Mouse (Mus musculus): ENCODE results near the gene Scfd2. TPM values are rescaled to one million over a fixed set of nuclear protein-coding genes. Genes with fewer than 3 reads are reported as not detected.

Scfd2 gene
- polyA plus RNA-seq, 1 experiment from 2014 or later = 14.4 TPM

- ATAC-seq (ENCODE audit: insufficient number of reproducible peaks, insufficient read depth, low FRiP score, low read depth) = no peak
- H3K27me3 ChIP-seq (ENCODE audit: control insufficient read depth, insufficient read depth, low read length) = no peaks in the 10 kb centered on the region
- H3K4me3 ChIP-seq (ENCODE audit: control insufficient read depth in 1 of 2, insufficient read depth in 1 of 2, low read depth in 1 of 2, low read length in 2 of 2) = no peak overlapping the region
- WGBS = 37% methylated on average over 4 of the region's 4 CpGs
- no peaks in the 10 kb centered on the region for H3K9me3 ChIP-seq (ENCODE audit: control insufficient read depth, low read length)
- H3K36me3 ChIP-seq (ENCODE audit: control insufficient read depth, insufficient read depth, low read length) = no peaks in the 10 kb centered on the region
- H3K9ac ChIP-seq (ENCODE audit: low read length) = no peak overlapping the region
- H3K27ac ChIP-seq (replicated peaks in 1 of 2; ENCODE audit: control insufficient read depth in 1 of 2, insufficient read depth in 1 of 2, low read depth in 2 of 2, low read length in 2 of 2) = no peak overlapping the region
- H3K4me1 ChIP-seq (ENCODE audit: control insufficient read depth in 2 of 2, insufficient read depth in 2 of 2, low read length in 2 of 2) = peaks cover 12 to 24% of the 10 kb centered on the region in 2 experiments
- no peak overlapping the region for H3K4me2 ChIP-seq (ENCODE audit: low read length)
These were observed 245.3 kb downstream of the Scfd2 start for GRCm38 (mm10) chr5:74286301-74286700.

GRCm38 (mm10) chr5:74285764-74286163 lies 245.8 kb downstream of the Scfd2 start:
- Histone ChIP-seq H3K27me3 (ENCODE audit: control insufficient read depth, insufficient read depth, low read length) (no peaks in the 10 kb centered on the region), H3K4me3 (ENCODE audit: control insufficient read depth in 1 of 2, insufficient read depth in 1 of 2, low read depth in 1 of 2, low read length in 2 of 2) (no peak overlapping the region), H3K9me3 (ENCODE audit: control insufficient read depth, low read length) (no peaks in the 10 kb centered on the region), H3K27ac (replicated peaks in 1 of 2; ENCODE audit: control insufficient read depth in 1 of 2, insufficient read depth in 1 of 2, low read depth in 2 of 2, low read length in 2 of 2) (peak overlapping the region in 1 of 2 experiments; percentile 46; a peak in 3 of 4 replicates), H3K4me2 (ENCODE audit: low read length) (no peak overlapping the region), H3K4me1 (ENCODE audit: control insufficient read depth in 2 of 2, insufficient read depth in 2 of 2, low read length in 2 of 2) (peaks cover 13 to 25% of the 10 kb centered on the region in 2 experiments), H3K36me3 (ENCODE audit: control insufficient read depth, insufficient read depth, low read length) (no peaks in the 10 kb centered on the region), H3K9ac (ENCODE audit: low read length) (no peak overlapping the region)
- no peak; the same call in 1 of the 2 replicates for ATAC-seq (ENCODE audit: insufficient number of reproducible peaks, insufficient read depth, low FRiP score, low read depth)
- WGBS = 39% methylated on average over 7 of the region's 7 CpGs

DNA sequence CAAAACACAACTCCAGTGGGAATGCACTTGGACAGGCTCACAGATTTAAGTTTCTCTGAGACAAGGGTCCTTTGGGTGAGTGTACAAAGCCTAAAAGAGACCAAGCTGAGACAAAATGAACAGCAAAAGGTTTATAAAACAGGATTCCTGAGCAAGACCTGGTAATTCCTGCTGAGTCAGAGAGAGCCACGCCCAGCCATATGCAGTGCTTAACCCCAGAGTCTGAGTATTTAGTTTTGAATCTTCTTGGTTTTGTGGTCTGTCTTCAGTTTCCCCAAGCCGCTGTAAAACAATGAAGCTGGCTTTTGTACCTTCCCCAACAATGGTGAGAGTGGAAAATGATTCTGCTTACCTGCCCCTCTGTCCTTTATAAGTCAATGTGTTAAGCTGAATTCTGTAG lies 246.3 kb downstream of the Scfd2 start:
- no peak overlapping the region for H3K4me2 ChIP-seq (ENCODE audit: low read length)
- H3K4me3 ChIP-seq (ENCODE audit: control insufficient read depth in 1 of 2, insufficient read depth in 1 of 2, low read depth in 1 of 2, low read length in 2 of 2) = no peak overlapping the region
- H3K27me3 ChIP-seq (ENCODE audit: control insufficient read depth, insufficient read depth, low read length) = no peaks in the 10 kb centered on the region
- 86% methylated on average over 2 of the region's 2 CpGs for WGBS
- peaks cover 13 to 25% of the 10 kb centered on the region in 2 experiments for H3K4me1 ChIP-seq (ENCODE audit: control insufficient read depth in 2 of 2, insufficient read depth in 2 of 2, low read length in 2 of 2)
- 0 out of 4 replicates have a peak overlapping the region, but pooled peaks of 1 of the 2 experiments have one; percentile 8 for H3K27ac ChIP-seq (replicated peaks in 1 of 2; ENCODE audit: control insufficient read depth in 1 of 2, insufficient read depth in 1 of 2, low read depth in 2 of 2, low read length in 2 of 2)
- no peak for ATAC-seq (ENCODE audit: insufficient number of reproducible peaks, insufficient read depth, low FRiP score, low read depth)
- H3K36me3 ChIP-seq (ENCODE audit: control insufficient read depth, insufficient read depth, low read length) = no peaks in the 10 kb centered on the region
- H3K9ac ChIP-seq (ENCODE audit: low read length) = no peak overlapping the region
- H3K9me3 ChIP-seq (ENCODE audit: control insufficient read depth, low read length) = no peaks in the 10 kb centered on the region

DNA sequence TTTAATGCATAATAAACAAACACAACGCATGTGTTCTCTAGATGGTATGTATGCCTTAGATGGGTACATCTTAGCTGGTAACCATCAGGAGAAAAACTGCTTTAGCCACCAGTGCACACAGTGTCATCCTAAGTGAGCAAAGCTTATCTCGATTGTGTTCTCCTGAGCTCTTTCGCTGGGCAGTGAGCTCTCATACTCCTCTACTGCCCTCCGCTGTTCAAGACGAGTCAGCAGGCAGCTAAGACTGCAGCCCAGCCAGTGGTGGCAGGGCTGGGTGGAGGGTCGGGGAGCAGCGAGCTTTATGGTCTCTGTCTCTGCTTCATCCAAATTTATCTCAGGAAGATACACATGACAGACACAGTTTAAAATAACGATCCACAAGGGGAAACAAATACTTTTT lies 248.0 kb downstream of the Scfd2 start:
- Histone ChIP-seq H3K9ac (ENCODE audit: low read length) (no peak overlapping the region), H3K36me3 (ENCODE audit: control insufficient read depth, insufficient read depth, low read length) (no peaks in the 10 kb centered on the region), H3K9me3 (ENCODE audit: control insufficient read depth, low read length) (no peaks in the 10 kb centered on the region), H3K4me1 (ENCODE audit: control insufficient read depth in 2 of 2, insufficient read depth in 2 of 2, low read length in 2 of 2) (peaks cover 16 to 25% of the 10 kb centered on the region in 2 experiments), H3K4me3 (ENCODE audit: control insufficient read depth in 1 of 2, insufficient read depth in 1 of 2, low read depth in 1 of 2, low read length in 2 of 2) (no peak overlapping the region), H3K27me3 (ENCODE audit: control insufficient read depth, insufficient read depth, low read length) (no peaks in the 10 kb centered on the region), H3K4me2 (ENCODE audit: low read length) (no peak overlapping the region), H3K27ac (replicated peaks in 1 of 2; ENCODE audit: control insufficient read depth in 1 of 2, insufficient read depth in 1 of 2, low read depth in 2 of 2, low read length in 2 of 2) (no peak overlapping the region)
- WGBS = 33% methylated on average over 8 of the region's 8 CpGs
- ATAC-seq (ENCODE audit: insufficient number of reproducible peaks, insufficient read depth, low FRiP score, low read depth) = no peak

- Histone ChIP-seq H3K9me3 (ENCODE audit: control insufficient read depth, low read length) (no peaks in the 10 kb centered on the region), H3K27me3 (ENCODE audit: control insufficient read depth, insufficient read depth, low read length) (no peaks in the 10 kb centered on the region), H3K9ac (ENCODE audit: low read length) (no peak overlapping the region), H3K4me3 (ENCODE audit: control insufficient read depth in 1 of 2, insufficient read depth in 1 of 2, low read depth in 1 of 2, low read length in 2 of 2) (no peak overlapping the region), H3K27ac (replicated peaks in 1 of 2; ENCODE audit: control insufficient read depth in 1 of 2, insufficient read depth in 1 of 2, low read depth in 2 of 2, low read length in 2 of 2) (no peak overlapping the region), H3K4me1 (ENCODE audit: control insufficient read depth in 2 of 2, insufficient read depth in 2 of 2, low read length in 2 of 2) (peaks cover 10 to 26% of the 10 kb centered on the region in 2 experiments), H3K4me2 (ENCODE audit: low read length) (no peak overlapping the region), H3K36me3 (ENCODE audit: control insufficient read depth, insufficient read depth, low read length) (no peaks in the 10 kb centered on the region)
- no peak for ATAC-seq (ENCODE audit: insufficient number of reproducible peaks, insufficient read depth, low FRiP score, low read depth)
- WGBS = 61% methylated on average over 8 of the region's 8 CpGs
These were observed 250.1 kb downstream of the Scfd2 start for GRCm38 (mm10) chr5:74281480-74281879.

DNA sequence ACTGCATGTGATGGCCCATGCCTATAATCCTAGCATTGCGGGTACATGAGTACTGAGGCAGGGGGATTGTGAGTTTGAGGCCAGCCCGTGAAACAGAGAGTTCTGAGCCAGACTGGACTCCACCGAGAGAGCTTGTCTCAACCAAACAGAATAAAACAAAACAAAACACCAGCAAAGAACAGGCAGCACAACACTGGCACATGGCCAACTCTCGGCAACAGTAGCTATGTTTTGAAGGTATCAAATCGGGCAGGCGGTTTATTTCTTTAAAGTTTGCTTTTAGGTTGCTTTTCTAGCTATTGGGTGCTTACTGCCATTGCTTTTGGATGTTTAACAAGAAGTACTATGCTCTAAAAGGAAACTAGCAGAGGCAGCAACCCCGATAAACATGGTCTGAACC lies 251.9 kb downstream of the Scfd2 start:
- WGBS = 70% methylated on average over 7 of the region's 7 CpGs
- no peak overlapping the region for H3K27ac ChIP-seq (replicated peaks in 1 of 2; ENCODE audit: control insufficient read depth in 1 of 2, insufficient read depth in 1 of 2, low read depth in 2 of 2, low read length in 2 of 2)

DNA sequence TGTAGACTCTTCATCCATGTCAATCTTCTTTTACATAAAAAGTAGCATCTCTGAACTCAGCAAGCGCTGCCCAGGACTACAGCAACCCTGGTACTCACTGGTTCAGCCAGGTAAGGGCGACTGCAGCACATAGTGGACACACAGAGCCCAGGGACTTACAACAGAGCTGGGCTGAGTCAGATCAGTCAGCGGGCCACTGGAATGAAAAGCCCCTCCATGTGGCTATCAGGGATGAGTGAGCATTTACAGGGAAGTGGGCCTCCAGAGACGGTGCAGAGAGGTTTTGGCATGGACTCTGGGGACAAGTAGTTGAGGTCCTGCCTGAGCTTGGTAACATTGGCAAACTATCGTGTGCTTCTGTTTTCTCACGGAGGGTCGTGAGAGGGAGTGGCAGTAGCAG lies 253.1 kb downstream of the Scfd2 start:
- WGBS = 66% methylated on average over 7 of the region's 7 CpGs
- Histone ChIP-seq H3K27me3 (ENCODE audit: control insufficient read depth, insufficient read depth, low read length) (no peaks in the 10 kb centered on the region), H3K4me3 (ENCODE audit: control insufficient read depth in 1 of 2, insufficient read depth in 1 of 2, low read depth in 1 of 2, low read length in 2 of 2) (no peak overlapping the region), H3K9ac (ENCODE audit: low read length) (no peak overlapping the region), H3K36me3 (ENCODE audit: control insufficient read depth, insufficient read depth, low read length) (no peaks in the 10 kb centered on the region), H3K4me1 (ENCODE audit: control insufficient read depth in 2 of 2, insufficient read depth in 2 of 2, low read length in 2 of 2) (peaks cover 8 to 15% of the 10 kb centered on the region in 2 experiments), H3K27ac (replicated peaks in 1 of 2; ENCODE audit: control insufficient read depth in 1 of 2, insufficient read depth in 1 of 2, low read depth in 2 of 2, low read length in 2 of 2) (no peak overlapping the region), H3K9me3 (ENCODE audit: control insufficient read depth, low read length) (no peaks in the 10 kb centered on the region), H3K4me2 (ENCODE audit: low read length) (no peak overlapping the region)
- no peak for ATAC-seq (ENCODE audit: insufficient number of reproducible peaks, insufficient read depth, low FRiP score, low read depth)

More for the DNA sequence above, 251.9 kb downstream of the Scfd2 start:
- no peak for ATAC-seq (ENCODE audit: insufficient number of reproducible peaks, insufficient read depth, low FRiP score, low read depth)
- Histone ChIP-seq H3K9ac (ENCODE audit: low read length) (no peak overlapping the region), H3K4me2 (ENCODE audit: low read length) (no peak overlapping the region), H3K36me3 (ENCODE audit: control insufficient read depth, insufficient read depth, low read length) (no peaks in the 10 kb centered on the region), H3K27me3 (ENCODE audit: control insufficient read depth, insufficient read depth, low read length) (no peaks in the 10 kb centered on the region), H3K9me3 (ENCODE audit: control insufficient read depth, low read length) (no peaks in the 10 kb centered on the region), H3K4me3 (ENCODE audit: control insufficient read depth in 1 of 2, insufficient read depth in 1 of 2, low read depth in 1 of 2, low read length in 2 of 2) (no peak overlapping the region), H3K4me1 (ENCODE audit: control insufficient read depth in 2 of 2, insufficient read depth in 2 of 2, low read length in 2 of 2) (peaks cover 7 to 12% of the 10 kb centered on the region in 2 experiments; a peak in 3 of 4 replicates)

DNA sequence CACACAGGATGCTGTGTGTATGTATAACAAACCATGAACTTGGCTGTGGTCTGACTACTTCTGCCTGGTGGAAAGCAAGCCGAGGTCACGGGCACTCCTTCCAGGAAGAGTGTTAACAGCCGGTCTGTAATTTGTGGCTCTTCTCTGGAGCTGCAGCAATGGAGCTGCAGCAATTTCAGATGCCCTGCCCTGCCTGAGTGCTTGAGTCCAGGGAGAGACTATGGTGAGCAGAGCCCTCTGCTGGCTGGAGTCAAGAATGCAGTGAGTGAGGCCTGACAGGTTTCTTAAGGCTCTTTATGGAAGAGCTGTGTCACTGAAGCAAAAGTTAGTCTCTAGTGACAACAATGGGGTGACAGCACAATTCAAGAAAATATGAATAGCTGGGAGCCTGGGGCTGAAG lies 253.8 kb downstream of the Scfd2 start:
- Histone ChIP-seq H3K27ac (replicated peaks in 1 of 2; ENCODE audit: control insufficient read depth in 1 of 2, insufficient read depth in 1 of 2, low read depth in 2 of 2, low read length in 2 of 2) (no peak overlapping the region), H3K9me3 (ENCODE audit: control insufficient read depth, low read length) (no peaks in the 10 kb centered on the region), H3K36me3 (ENCODE audit: control insufficient read depth, insufficient read depth, low read length) (no peaks in the 10 kb centered on the region), H3K27me3 (ENCODE audit: control insufficient read depth, insufficient read depth, low read length) (no peaks in the 10 kb centered on the region), H3K4me3 (ENCODE audit: control insufficient read depth in 1 of 2, insufficient read depth in 1 of 2, low read depth in 1 of 2, low read length in 2 of 2) (no peak overlapping the region), H3K4me1 (ENCODE audit: control insufficient read depth in 2 of 2, insufficient read depth in 2 of 2, low read length in 2 of 2) (peaks cover 9 to 18% of the 10 kb centered on the region in 2 experiments), H3K9ac (ENCODE audit: low read length) (no peak overlapping the region), H3K4me2 (ENCODE audit: low read length) (no peak overlapping the region)
- ATAC-seq (ENCODE audit: insufficient number of reproducible peaks, insufficient read depth, low FRiP score, low read depth) = 0 out of 2 replicates have a peak, but pooled peaks have one; percentile 12
- 3% methylated on average over 3 of the region's 3 CpGs for whole genome bisulfite sequencing

Data from heart, embryonic 14.5 days (tissue).